Mouse (Mus musculus) testis, adult 2 months (tissue): Measurements from ENCODE around the gene Tas2r143. TPM values are rescaled to one million over a fixed set of nuclear protein-coding genes. Genes with fewer than 3 reads are reported as not detected.

Experiments used
- H3K27ac ChIP-seq: fragments of 200-500 bp; 2 replicates; pipeline ENCODE4 v1.5.1; 2012; ENCODE audit warnings: low read depth, low read length; ENCODE audit not compliant: control insufficient read depth, insufficient read depth
- H3K27me3 ChIP-seq: fragments of 200-500 bp; 2 replicates; pipeline ENCODE4 v1.6.1; 2012; ENCODE audit warnings: mild to moderate bottlenecking, low read length, moderate library complexity; ENCODE audit not compliant: control insufficient read depth, insufficient read depth
- H3K36me3 ChIP-seq: fragments of 200-500 bp; 2 replicates; pipeline ENCODE4 v1.6.1; 2012; ENCODE audit warnings: mild to moderate bottlenecking, low read length; ENCODE audit not compliant: control insufficient read depth, insufficient read depth
- H3K4me1 ChIP-seq: fragments of 200-500 bp; 2 replicates; pipeline ENCODE4 v1.6.1; 2012; ENCODE audit warnings: low read length; ENCODE audit not compliant: control insufficient read depth, insufficient read depth
- H3K4me3 ChIP-seq: fragments of 200-500 bp; 2 replicates; pipeline ENCODE4 v1.5.1; 2012; ENCODE audit warnings: low read depth, mild to moderate bottlenecking, low read length, moderate library complexity, mixed read lengths; ENCODE audit not compliant: control insufficient read depth
- CTCF ChIP-seq: fragments of 200-500 bp; IDR thresholded peaks from 2 replicates; pipeline ENCODE4 v1.5.1; 2012; ENCODE audit warnings: low read depth, mild to moderate bottlenecking, inconsistent platforms, low read length, moderate library complexity; ENCODE audit not compliant: control insufficient read depth, insufficient read depth, insufficient replicate concordance
- POLR2A ChIP-seq: fragments of 200-500 bp; IDR thresholded peaks from 2 replicates; pipeline ENCODE4 v1.6.1; 2012; ENCODE audit warnings: low read depth, mild to moderate bottlenecking, inconsistent platforms, low read length, moderate library complexity; ENCODE audit not compliant: control insufficient read depth
- polyA plus RNA-seq: library from polyadenylated mRNA; depleted of rRNA; stranded (reverse); fragments of >200 nt; gene quantifications from 2 replicates; pipeline ENCODE4 v1.2.3, GENCODE M21; 2012

Tas2r143 gene
- polyA plus RNA-seq, 1 experiment = not detected

DNA sequence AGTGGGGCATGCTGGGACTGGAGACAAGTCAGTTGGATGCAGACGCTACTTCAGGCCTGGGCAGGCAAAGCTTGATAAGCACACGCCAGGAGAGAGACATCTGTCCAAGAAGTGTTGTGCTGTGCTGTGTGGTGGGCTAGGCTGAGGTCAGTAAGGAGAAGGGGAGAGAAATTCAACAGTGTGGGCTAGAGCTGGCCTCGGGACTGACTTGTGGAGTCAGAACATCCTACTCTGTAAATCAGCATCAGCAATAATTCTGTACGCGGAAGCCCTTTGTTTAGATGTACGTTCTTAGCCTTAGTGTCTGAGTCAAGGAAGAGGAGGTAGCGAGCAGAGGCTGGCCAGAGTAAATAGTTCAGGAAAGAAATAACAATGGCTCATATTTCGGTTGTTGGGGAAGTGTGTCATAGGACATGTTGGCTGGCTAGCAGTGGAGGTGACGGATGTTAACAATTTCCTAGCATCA lies 18.1 kb upstream of the Tas2r143 start:
- TF ChIP-seq POLR2A (no peak), CTCF (no peak)
- no peak overlapping the region for H3K27ac ChIP-seq

GRCm38 (mm10) chr6:42383360-42383759 lies 16.7 kb upstream of the Tas2r143 start:
- Histone ChIP-seq H3K36me3 (no peaks in the 10 kb centered on the region), H3K4me3 (no peak overlapping the region), H3K4me1 (peaks cover 2% of the 10 kb centered on the region; the same call in 1 of the 2 replicates), H3K27ac (no peak overlapping the region), H3K27me3 (no peaks in the 10 kb centered on the region)
- TF ChIP-seq POLR2A = no peak
- no peak for TF ChIP-seq CTCF

More for the DNA sequence above, 18.1 kb upstream of the Tas2r143 start:
- no peak overlapping the region for H3K4me3 ChIP-seq
- peaks cover 2% of the 10 kb centered on the region; the same call in 1 of the 2 replicates for H3K4me1 ChIP-seq
- H3K27me3 ChIP-seq = no peaks in the 10 kb centered on the region
- no peaks in the 10 kb centered on the region for H3K36me3 ChIP-seq

DNA sequence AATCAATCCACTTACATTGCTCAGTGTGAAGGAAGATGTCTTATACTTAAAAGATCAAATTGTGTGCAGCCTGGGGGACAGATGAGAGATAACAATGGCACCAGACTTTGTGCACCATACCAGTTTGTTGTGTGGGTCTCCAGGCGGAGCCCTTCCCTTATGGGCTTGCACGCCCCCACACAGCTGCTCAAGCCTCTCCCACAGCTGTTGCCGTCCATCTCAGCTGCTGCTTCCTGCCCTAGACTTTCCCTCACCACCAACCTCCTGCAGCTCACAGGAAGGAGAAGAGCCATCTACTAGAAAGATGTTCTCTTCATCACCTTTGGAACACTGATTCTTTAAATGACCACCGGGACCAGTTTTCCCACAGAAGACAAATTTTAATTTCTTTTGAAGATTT lies 14.4 kb upstream of the Tas2r143 start:
- no peaks in the 10 kb centered on the region for H3K27me3 ChIP-seq
- H3K4me3 ChIP-seq = no peak overlapping the region
- no peaks in the 10 kb centered on the region for H3K36me3 ChIP-seq
- no peak for TF ChIP-seq POLR2A
- TF ChIP-seq CTCF = no peak
- no peak overlapping the region for H3K27ac ChIP-seq
- peaks cover 2% of the 10 kb centered on the region; the same call in 1 of the 2 replicates for H3K4me1 ChIP-seq

DNA sequence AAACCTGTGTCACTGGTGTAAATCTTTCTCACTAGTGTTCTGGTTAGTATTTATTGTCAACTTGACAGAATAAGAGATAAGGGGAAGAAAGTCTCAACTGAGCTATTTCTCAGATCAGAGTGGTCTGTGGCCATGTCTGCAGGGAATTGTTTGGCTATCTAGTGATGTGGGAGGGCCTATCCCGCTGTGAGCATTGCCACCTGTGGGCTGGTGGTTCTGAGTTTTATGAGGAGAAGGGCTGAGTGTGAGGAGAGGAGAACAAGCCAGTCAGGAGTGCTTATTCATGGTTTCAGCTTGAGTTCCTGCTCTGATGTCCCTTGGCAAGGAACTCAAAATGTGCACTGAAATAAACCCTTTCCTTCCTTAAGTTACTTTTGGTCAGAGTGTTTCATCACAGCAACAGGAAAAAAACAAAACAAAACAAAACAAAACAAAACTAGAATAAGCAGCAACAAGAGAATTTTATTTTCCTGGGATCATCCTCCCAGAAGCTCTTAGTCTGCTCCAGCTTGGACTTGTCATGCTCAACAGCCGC lies 8.2 kb upstream of the Tas2r143 start:
- no peak overlapping the region for H3K27ac ChIP-seq
- no peak overlapping the region for H3K4me3 ChIP-seq
- no peaks in the 10 kb centered on the region for H3K4me1 ChIP-seq
- no peak for TF ChIP-seq POLR2A
- TF ChIP-seq CTCF = no peak
- no peaks in the 10 kb centered on the region for H3K36me3 ChIP-seq
- no peaks in the 10 kb centered on the region for H3K27me3 ChIP-seq

- Histone ChIP-seq H3K27me3 (no peaks in the 10 kb centered on the region), H3K36me3 (no peaks in the 10 kb centered on the region), H3K4me1 (no peaks in the 10 kb centered on the region), H3K27ac (peak overlapping the region; percentile 27; the same call in 1 of the 2 replicates), H3K4me3 (peak overlapping the region; percentile 24; the same call in 1 of the 2 replicates)
- TF ChIP-seq POLR2A = no peak
These were observed 3.9 kb upstream of the Tas2r143 start for GRCm38 (mm10) chr6:42395960-42396809.

DNA sequence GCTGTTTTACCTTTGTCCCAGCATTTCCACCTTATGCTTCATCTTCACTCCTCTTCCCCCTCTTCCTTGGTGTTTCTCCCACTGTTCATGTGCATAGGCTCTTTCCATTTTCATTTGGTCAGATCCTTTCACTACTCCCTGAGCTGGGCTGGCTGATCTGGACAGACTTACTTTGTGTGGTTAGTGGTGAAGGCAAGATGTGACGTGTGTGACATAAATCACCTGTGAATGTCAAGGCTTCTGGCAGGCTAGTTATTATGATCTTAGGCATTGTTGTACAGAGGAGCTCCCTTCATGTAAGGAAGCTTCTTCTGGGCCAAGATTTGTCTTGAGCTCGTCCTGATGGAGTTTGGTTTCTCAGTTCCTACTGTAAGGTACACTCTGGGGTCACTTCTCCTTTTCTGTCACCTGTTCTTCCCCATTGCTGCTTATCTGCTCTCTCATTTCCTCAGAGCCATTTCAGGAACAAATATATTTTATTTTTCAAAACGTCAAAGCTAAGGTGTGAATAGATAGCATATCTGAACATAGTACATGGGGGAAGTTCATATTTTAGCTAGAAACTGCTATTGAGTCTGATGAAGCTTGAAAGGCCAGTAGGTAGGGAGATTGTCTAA lies 2.9 kb upstream of the Tas2r143 start:
- no peak overlapping the region for H3K27ac ChIP-seq
- H3K36me3 ChIP-seq = no peaks in the 10 kb centered on the region
- no peaks in the 10 kb centered on the region for H3K4me1 ChIP-seq
- no peak overlapping the region for H3K4me3 ChIP-seq
- H3K27me3 ChIP-seq = no peaks in the 10 kb centered on the region
- TF ChIP-seq POLR2A (no peak), CTCF (no peak)

- Histone ChIP-seq H3K4me3 (no peak overlapping the region), H3K36me3 (no peaks in the 10 kb centered on the region), H3K4me1 (no peaks in the 10 kb centered on the region), H3K27me3 (no peaks in the 10 kb centered on the region), H3K27ac (no peak overlapping the region)
- TF ChIP-seq CTCF (no peak), POLR2A (no peak)
These were observed 1.8 kb upstream of the Tas2r143 start for GRCm38 (mm10) chr6:42398285-42398684.
